Mouse (Mus musculus) forebrain, embryonic 12.5 days (tissue): ENCODE data around the gene Slc26a3. TPM values are rescaled to one million over a fixed set of nuclear protein-coding genes. Genes with fewer than 3 reads are reported as not detected.

ENCODE experiments used
- ATAC-seq: fragments of 200-750 bp; cut with Nextera tagmentation; 2 replicates; pipeline ENCODE4 v1.8.0; 2017; ENCODE audit warnings: moderate TSS enrichment; ENCODE audit not compliant: low FRiP score
- H3K27ac ChIP-seq: fragments of 300-500 bp; sonication (generic); 2 replicates; pipeline ENCODE4 v1.5.1; 2016; ENCODE audit warnings: mild to moderate bottlenecking
- H3K27me3 ChIP-seq: fragments of 300-500 bp; sonication (generic); 2 replicates; pipeline ENCODE4 v1.6.1; 2016; ENCODE audit warnings: mild to moderate bottlenecking
- H3K36me3 ChIP-seq: fragments of 300-500 bp; sonication (generic); replicated peaks from 2 replicates; pipeline ENCODE4 v1.6.1; 2016; ENCODE audit warnings: mild to moderate bottlenecking
- H3K4me1 ChIP-seq: fragments of 300-500 bp; sonication (generic); 2 replicates; pipeline ENCODE4 v1.6.1; 2016
- H3K4me2 ChIP-seq: fragments of 300-500 bp; sonication (generic); 2 replicates; pipeline ENCODE4 v1.6.1; 2016; ENCODE audit warnings: mild to moderate bottlenecking, moderate library complexity
- H3K4me3 ChIP-seq: fragments of 300-500 bp; sonication (generic); replicated peaks from 2 replicates; pipeline ENCODE4 v1.5.1; 2016; ENCODE audit warnings: mild to moderate bottlenecking
- H3K9ac ChIP-seq: fragments of 300-500 bp; sonication (generic); 2 replicates; pipeline ENCODE4 v1.6.1; 2016; ENCODE audit warnings: mild to moderate bottlenecking
- H3K9me3 ChIP-seq: fragments of 300-500 bp; sonication (generic); 2 replicates; pipeline ENCODE4 v1.6.1; 2016
- WGBS: fragments of 180-500 bp; shearing (Covaris S2); methylation state at CpG from one replicate; pipeline ENCODE4 v1.1.7; 2016; 5-methylcytosine and 5-hydroxymethylcytosine counted together
- polyA plus RNA-seq: library from polyadenylated mRNA; unstranded; fragments of >200 nt; fragmentation: Nextera tagmentation; extraction: Ambion mirVana; gene quantifications from 2 replicates; pipeline ENCODE4 v1.2.1, GENCODE M21; 2016

Gene Slc26a3
- polyA plus RNA-seq, 1 experiment from 2014 or later, result 0.06 TPM

GRCm38 (mm10) chr12:31380878-31381277 lies 9.8 kb upstream of the Slc26a3 start:
- no peaks in the 10 kb centered on the region; the same call in 1 of the 2 replicates for H3K27me3 ChIP-seq
- H3K9me3 ChIP-seq, result no peaks in the 10 kb centered on the region
- H3K4me1 ChIP-seq, result peaks cover 8% of the 10 kb centered on the region
- ATAC-seq, result peak; percentile 30; the same call in 1 of the 2 replicates
- H3K27ac ChIP-seq, result no peak overlapping the region
- 24% methylated on average over 2 of the region's 2 CpGs for WGBS
- H3K9ac ChIP-seq, result no peak overlapping the region
- H3K4me3 ChIP-seq, result no peak overlapping the region
- H3K36me3 ChIP-seq, result no peaks in the 10 kb centered on the region
- H3K4me2 ChIP-seq, result no peak overlapping the region

- Histone ChIP-seq H3K9ac (no peak overlapping the region), H3K4me3 (no peak overlapping the region), H3K9me3 (no peaks in the 10 kb centered on the region), H3K4me1 (no peaks in the 10 kb centered on the region), H3K27ac (no peak overlapping the region), H3K36me3 (no peaks in the 10 kb centered on the region), H3K4me2 (no peak overlapping the region), H3K27me3 (no peaks in the 10 kb centered on the region)
- 76% methylated on average over 2 of the region's 2 CpGs for WGBS
- no peak for ATAC-seq
These were observed 8.2 kb upstream of the Slc26a3 start for GRCm38 (mm10) chr12:31382451-31382850.

GRCm38 (mm10) chr12:31387303-31387702 lies 3.4 kb upstream of the Slc26a3 start:
- ATAC-seq, result no peak
- H3K36me3 ChIP-seq, result no peaks in the 10 kb centered on the region
- H3K27ac ChIP-seq, result no peak overlapping the region
- no peak overlapping the region for H3K4me2 ChIP-seq
- H3K9me3 ChIP-seq, result no peaks in the 10 kb centered on the region
- no peak overlapping the region for H3K4me3 ChIP-seq
- WGBS, result 74% methylated on average over 3 of the region's 3 CpGs
- H3K4me1 ChIP-seq, result no peaks in the 10 kb centered on the region
- no peaks in the 10 kb centered on the region for H3K27me3 ChIP-seq
- H3K9ac ChIP-seq, result no peak overlapping the region

GRCm38 (mm10) chr12:31391696-31392095 lies 1.0 kb downstream of the Slc26a3 start:
- ATAC-seq, result no peak
- no peaks in the 10 kb centered on the region for H3K9me3 ChIP-seq
- no peaks in the 10 kb centered on the region for H3K36me3 ChIP-seq
- WGBS, result 94% methylated on average over 12 of the region's 12 CpGs
- H3K4me2 ChIP-seq, result no peak overlapping the region
- no peak overlapping the region for H3K9ac ChIP-seq
- no peaks in the 10 kb centered on the region for H3K27me3 ChIP-seq
- H3K4me1 ChIP-seq, result no peaks in the 10 kb centered on the region
- H3K27ac ChIP-seq, result no peak overlapping the region
- no peak overlapping the region for H3K4me3 ChIP-seq

- Histone ChIP-seq H3K4me1 (no peaks in the 10 kb centered on the region), H3K4me3 (no peak overlapping the region), H3K27ac (no peak overlapping the region), H3K36me3 (no peaks in the 10 kb centered on the region), H3K9me3 (no peaks in the 10 kb centered on the region), H3K27me3 (no peaks in the 10 kb centered on the region), H3K9ac (no peak overlapping the region), H3K4me2 (no peak overlapping the region)
- WGBS, result 85% methylated on average over 1 of the region's 1 CpGs
- no peak for ATAC-seq
These were observed 5.2 kb downstream of the Slc26a3 start for GRCm38 (mm10) chr12:31395895-31396294.

GRCm38 (mm10) chr12:31397709-31398108 lies 7.0 kb downstream of the Slc26a3 start:
- Histone ChIP-seq H3K4me3 (no peak overlapping the region), H3K4me2 (no peak overlapping the region), H3K9me3 (no peaks in the 10 kb centered on the region), H3K27ac (no peak overlapping the region), H3K36me3 (no peaks in the 10 kb centered on the region), H3K27me3 (no peaks in the 10 kb centered on the region), H3K9ac (no peak overlapping the region), H3K4me1 (no peaks in the 10 kb centered on the region)
- ATAC-seq, result no peak
- 93% methylated on average over 4 of the region's 4 CpGs for WGBS

GRCm38 (mm10) chr12:31400821-31401220 lies 10.2 kb downstream of the Slc26a3 start:
- H3K9me3 ChIP-seq, result no peaks in the 10 kb centered on the region
- no peaks in the 10 kb centered on the region for H3K27me3 ChIP-seq
- H3K4me1 ChIP-seq, result no peaks in the 10 kb centered on the region
- WGBS, result 90% methylated on average over 1 of the region's 1 CpGs
- no peak overlapping the region for H3K4me2 ChIP-seq
- no peaks in the 10 kb centered on the region for H3K36me3 ChIP-seq
- H3K4me3 ChIP-seq, result no peak overlapping the region
- no peak for ATAC-seq
- no peak overlapping the region for H3K9ac ChIP-seq
- no peak overlapping the region for H3K27ac ChIP-seq

- Histone ChIP-seq H3K9me3 (no peaks in the 10 kb centered on the region), H3K27me3 (no peaks in the 10 kb centered on the region), H3K36me3 (no peaks in the 10 kb centered on the region), H3K9ac (no peak overlapping the region), H3K27ac (no peak overlapping the region), H3K4me1 (no peaks in the 10 kb centered on the region), H3K4me3 (no peak overlapping the region), H3K4me2 (no peak overlapping the region)
- 91% methylated on average over 6 of the region's 6 CpGs for WGBS
- no peak for ATAC-seq
These were observed 11.3 kb downstream of the Slc26a3 start for GRCm38 (mm10) chr12:31401930-31402329.

- H3K4me2 ChIP-seq, result no peak overlapping the region
- no peak for ATAC-seq
- no peaks in the 10 kb centered on the region for H3K9me3 ChIP-seq
- no peak overlapping the region for H3K9ac ChIP-seq
- 77% methylated on average over 5 of the region's 5 CpGs for WGBS
- H3K4me1 ChIP-seq, result no peaks in the 10 kb centered on the region
- no peak overlapping the region for H3K27ac ChIP-seq
- no peaks in the 10 kb centered on the region for H3K27me3 ChIP-seq
- H3K4me3 ChIP-seq, result no peak overlapping the region
- no peaks in the 10 kb centered on the region for H3K36me3 ChIP-seq
These were observed 14.0 kb downstream of the Slc26a3 start for GRCm38 (mm10) chr12:31404575-31405240.

- Histone ChIP-seq H3K9me3 (no peaks in the 10 kb centered on the region), H3K4me2 (no peak overlapping the region), H3K27me3 (no peaks in the 10 kb centered on the region), H3K27ac (no peak overlapping the region), H3K9ac (no peak overlapping the region), H3K4me3 (no peak overlapping the region), H3K36me3 (no peaks in the 10 kb centered on the region), H3K4me1 (no peaks in the 10 kb centered on the region)
- 81% methylated on average over 2 of the region's 2 CpGs for WGBS
- ATAC-seq, result no peak
These were observed 25.3 kb downstream of the Slc26a3 start for GRCm38 (mm10) chr12:31415971-31416370.

GRCm38 (mm10) chr12:31421901-31422574 lies 31.4 kb downstream of the Slc26a3 start:
- ATAC-seq, result no peak
- no peak overlapping the region for H3K27ac ChIP-seq
- H3K36me3 ChIP-seq, result no peaks in the 10 kb centered on the region
- H3K9me3 ChIP-seq, result no peaks in the 10 kb centered on the region
- no peak overlapping the region for H3K9ac ChIP-seq
- no peaks in the 10 kb centered on the region for H3K27me3 ChIP-seq
- H3K4me2 ChIP-seq, result no peak overlapping the region
- no peak overlapping the region for H3K4me3 ChIP-seq
- no peaks in the 10 kb centered on the region for H3K4me1 ChIP-seq
- WGBS, result 75% methylated on average over 3 of the region's 3 CpGs

GRCm38 (mm10) chr12:31437791-31438190 lies 47.1 kb downstream of the Slc26a3 start:
- 78% methylated on average over 6 of the region's 6 CpGs for WGBS
- H3K4me2 ChIP-seq, result no peak overlapping the region
- ATAC-seq, result no peak
- H3K4me3 ChIP-seq, result no peak overlapping the region
- H3K4me1 ChIP-seq, result no peaks in the 10 kb centered on the region
- no peak overlapping the region for H3K27ac ChIP-seq
- H3K27me3 ChIP-seq, result peaks cover 1% of the 10 kb centered on the region; the same call in 1 of the 2 replicates
- H3K36me3 ChIP-seq, result no peaks in the 10 kb centered on the region
- no peak overlapping the region for H3K9ac ChIP-seq
- no peaks in the 10 kb centered on the region for H3K9me3 ChIP-seq

GRCm38 (mm10) chr12:31439612-31440011 lies 48.9 kb downstream of the Slc26a3 start:
- Histone ChIP-seq H3K4me1 (peaks cover 7% of the 10 kb centered on the region; the same call in 1 of the 2 replicates), H3K27me3 (peaks cover 6% of the 10 kb centered on the region; the same call in 1 of the 2 replicates), H3K9me3 (no peaks in the 10 kb centered on the region), H3K36me3 (no peaks in the 10 kb centered on the region), H3K4me2 (no peak overlapping the region), H3K4me3 (no peak overlapping the region), H3K9ac (no peak overlapping the region), H3K27ac (no peak overlapping the region)
- WGBS, result 85% methylated on average over 2 of the region's 2 CpGs
- ATAC-seq, result no peak
